Mouse (Mus musculus) adrenal gland, adult 8-10 months (tissue): Measurements from ENCODE around the gene Ccdc163. TPM values are rescaled to one million over a fixed set of nuclear protein-coding genes. Genes with fewer than 3 reads are reported as not detected.

Experiments
- DNase-seq: peaks from one replicate; pipeline ENCODE4 v3.0.0; 2022
- total RNA-seq, 4 experiments: library from RNA; stranded (reverse); gene quantifications; 2 replicates each; pipeline ENCODE4 v1.2.4; 2022

Gene Ccdc163
- total RNA-seq, 4 experiments from 2014 or later: 17.2 to 34.6 (median 20.9) TPM

DNA sequence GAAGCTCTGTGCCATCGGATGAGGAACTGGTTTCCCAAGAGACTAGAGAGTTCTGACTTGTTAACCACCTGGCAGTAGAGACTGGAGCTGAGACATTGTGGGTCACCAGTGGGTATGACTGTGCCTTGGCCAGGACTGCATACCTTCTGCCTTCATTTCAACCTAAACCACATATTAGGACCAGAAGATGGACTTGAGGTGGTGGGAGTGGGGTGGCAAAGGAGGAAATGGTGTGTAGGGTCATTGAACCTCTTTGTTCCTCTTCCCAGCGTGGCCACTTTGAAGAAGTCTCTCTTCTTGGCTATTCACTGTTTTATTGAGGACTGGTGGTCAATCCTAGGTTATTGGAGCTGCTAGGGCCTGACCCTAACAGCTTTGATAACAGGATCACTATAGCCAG lies 73.1 kb downstream of the Ccdc163 start:
- no peak for DNase-seq

- DNase-seq: no peak
These were observed 73.9 kb downstream of the Ccdc163 start for GRCm38 (mm10) chr4:116782171-116782570.

- no peak for DNase-seq
These were observed 78.3 kb downstream of the Ccdc163 start for GRCm38 (mm10) chr4:116786587-116786986.

- no peak for DNase-seq
These were observed 79.9 kb downstream of the Ccdc163 start for GRCm38 (mm10) chr4:116787985-116788760.

- DNase-seq: peak; percentile 61
These were observed 80.6 kb downstream of the Ccdc163 start for GRCm38 (mm10) chr4:116788956-116789355.

GRCm38 (mm10) chr4:116792453-116792852 lies 84.1 kb downstream of the Ccdc163 start:
- no peak for DNase-seq

DNA sequence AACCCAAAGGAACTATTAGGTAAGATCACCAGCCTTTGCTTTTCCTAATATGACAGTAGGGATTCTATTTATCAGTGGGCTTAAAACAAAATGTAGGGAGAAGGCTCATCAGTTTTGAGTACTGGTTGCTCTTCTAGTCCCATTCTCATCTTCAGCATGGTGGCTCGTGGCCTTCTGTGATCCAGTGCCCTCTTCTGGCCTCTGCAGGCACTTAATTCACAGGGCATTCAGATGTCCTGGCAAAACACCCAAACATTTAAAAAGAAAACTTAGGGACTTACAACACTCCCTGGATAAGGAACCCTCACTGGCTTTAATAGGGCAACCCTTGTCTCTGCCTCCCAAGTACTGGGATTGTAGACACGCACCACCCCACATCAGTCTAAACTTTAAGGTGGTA lies 86.0 kb downstream of the Ccdc163 start:
- no peak for DNase-seq

GRCm38 (mm10) chr4:116796442-116797110 lies 88.3 kb downstream of the Ccdc163 start:
- DNase-seq: no peak

DNA sequence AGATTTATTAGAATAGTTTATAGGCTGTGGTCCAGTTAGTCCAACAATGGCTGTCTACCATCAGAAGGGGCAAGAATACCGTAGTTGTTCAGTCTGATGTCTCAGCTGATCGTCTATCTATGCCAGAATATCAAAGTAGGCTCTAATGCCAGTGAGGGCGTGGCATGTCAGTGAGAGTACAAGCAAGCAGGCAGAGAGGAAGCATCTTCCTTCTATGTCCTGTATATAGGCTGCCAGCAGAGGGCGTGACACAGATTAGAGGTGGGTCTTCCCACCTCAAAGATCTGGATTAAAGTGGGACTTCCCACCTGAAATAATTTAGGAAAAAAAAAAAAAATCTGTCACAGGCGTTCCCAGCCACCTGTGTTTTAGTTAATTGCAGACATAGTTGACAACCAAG lies 91.6 kb downstream of the Ccdc163 start:
- DNase-seq: no peak

Other genes with a start within 250 kb of the Ccdc163 start
- 10 to 100 TPM; 34.5 to 54.7 (median 45.6) TPM for gene Mast2, start 244.3 kb upstream of the Ccdc163 start, total RNA-seq
- gene Ipp, start 201.0 kb upstream of the Ccdc163 start, total RNA-seq: 10 to 100 TPM; 22.1 to 23.2 (median 22.2) TPM
- 10 to 100 TPM; 16.1 to 29.8 (median 21.6) TPM for gene Tmem69, start 152.6 kb upstream of the Ccdc163 start, total RNA-seq
- gene Gpbp1l1, start 150.9 kb upstream of the Ccdc163 start, total RNA-seq: 10 to 100 TPM; 68.8 to 86.0 (median 75.5) TPM
- gene Ccdc17, start 111.9 kb upstream of the Ccdc163 start, total RNA-seq: 10 to 100 TPM in 3 of 4 experiments, 1 to 10 TPM in 1; 10.0 to 22.7 (median 17.9) TPM
- gene Nasp, start 80.6 kb upstream of the Ccdc163 start, total RNA-seq: 10 to 100 TPM; 20.6 to 24.4 (median 22.7) TPM
- 1,000 to 10,000 TPM in 1 of 4 experiments, 100 to 1,000 TPM in 3; 829 to 1,005 (median 899) TPM for gene Akr1a1, start 56.8 kb upstream of the Ccdc163 start, total RNA-seq
- 100 to 1,000 TPM; 514 to 868 (median 646) TPM for gene Prdx1, start 23.0 kb upstream of the Ccdc163 start, total RNA-seq
- gene Mmachc, start 103 bp upstream of the Ccdc163 start, total RNA-seq: 10 to 100 TPM; 29.5 to 35.2 (median 31.7) TPM
- gene Tesk2, start 12.4 kb downstream of the Ccdc163 start, total RNA-seq: 1 to 10 TPM; 4.9 to 6.8 (median 6.7) TPM
- 10 to 100 TPM; 22.0 to 25.3 (median 22.4) TPM for gene Toe1, start 99.1 kb downstream of the Ccdc163 start, total RNA-seq
- 10 to 100 TPM in 1 of 4 experiments, 1 to 10 TPM in 3; 3.5 to 15.4 (median 6.8) TPM for gene Mutyh, start 99.2 kb downstream of the Ccdc163 start, total RNA-seq
- gene Hpdl, start 113.2 kb downstream of the Ccdc163 start, total RNA-seq: 1 to 10 TPM; 1.6 to 3.4 (median 3.0) TPM
- gene Zswim5, start 168.9 kb downstream of the Ccdc163 start, total RNA-seq: 1 to 10 TPM; 4.9 to 7.2 (median 5.6) TPM